Mouse (Mus musculus): Measurements from ENCODE around the gene Uba52.

Gene Uba52

DNA sequence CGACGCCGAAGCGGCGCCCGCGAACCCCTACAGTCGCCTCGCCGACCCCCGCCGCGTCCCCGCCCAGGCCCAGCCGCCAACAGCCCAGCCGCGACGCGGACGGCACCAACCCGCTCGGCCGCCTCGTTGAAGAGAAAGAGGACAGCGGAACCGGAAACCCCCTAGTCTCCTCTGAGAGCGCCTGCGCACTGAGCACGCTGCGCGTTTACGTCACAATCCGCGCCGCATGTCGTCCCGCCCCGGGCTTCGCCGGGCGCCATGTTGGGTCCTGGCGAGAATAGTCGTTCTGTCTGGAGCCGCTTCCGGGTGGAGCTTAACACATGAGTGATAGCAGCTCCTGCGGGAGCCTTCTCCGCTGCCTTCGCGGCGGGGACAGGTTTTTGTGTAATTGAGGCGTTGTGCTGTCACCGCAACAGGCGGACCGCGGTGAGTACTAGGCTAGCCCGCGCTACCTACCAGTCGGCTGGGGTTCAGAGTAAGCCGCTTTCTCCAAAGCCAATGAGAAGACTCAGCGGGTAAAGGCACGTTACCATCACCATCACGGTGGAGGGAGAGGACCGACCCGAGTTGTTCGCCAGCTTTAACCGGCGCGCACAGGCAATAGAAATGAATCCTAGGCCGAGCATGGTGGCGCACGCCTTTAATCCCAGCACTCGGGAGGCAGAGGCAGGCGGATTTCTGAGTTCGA is at the start of gene Uba52:
Gene Uba52, minus strand, starts transcription at position 574 of the 688 bp plus-strand sequence.
- in situ Hi-C loops (cut with MseI, MboI) = no loop called here

DNA sequence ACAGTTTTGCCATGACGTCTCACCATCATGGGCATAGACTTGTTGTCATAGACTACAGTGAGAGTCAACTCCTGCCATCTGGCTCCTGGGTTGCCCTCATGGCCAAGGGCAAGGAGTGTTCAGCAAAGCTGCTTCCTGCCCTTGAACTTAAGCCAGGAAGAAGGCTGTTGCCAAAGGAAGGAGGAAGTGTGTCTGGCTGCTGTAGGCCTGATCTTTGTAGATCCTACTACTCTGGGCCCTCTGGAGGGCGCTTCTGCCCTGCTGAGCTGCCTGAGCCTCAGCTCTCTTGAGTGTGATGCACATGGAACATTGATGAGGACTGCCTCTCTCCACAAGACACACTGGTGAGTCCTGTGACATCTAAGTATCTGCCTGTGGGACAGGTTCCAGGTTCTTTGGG is 49.5 kb upstream of the Uba52 start:
- in situ Hi-C loops (cut with MseI, MboI) = no loop called here

DNA sequence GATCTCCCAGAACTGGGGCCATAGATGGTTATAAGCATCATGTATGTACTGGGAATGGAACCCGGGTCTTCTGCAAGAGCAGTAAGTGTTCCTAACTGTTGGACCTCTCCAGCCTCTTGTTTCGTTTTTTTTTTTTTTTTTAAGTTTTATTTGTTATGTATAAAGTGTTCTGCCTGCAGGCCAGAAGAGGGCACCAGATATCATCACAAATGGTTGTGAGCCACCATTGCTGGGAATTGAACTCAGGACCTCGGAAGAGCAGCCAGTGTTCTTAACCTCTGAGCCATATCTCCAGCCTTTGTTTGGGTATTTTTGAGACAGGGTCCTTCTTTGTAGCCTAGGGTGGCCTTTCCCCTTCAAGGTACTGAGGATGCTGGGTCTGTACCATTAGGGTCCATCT is 48.4 kb upstream of the Uba52 start:
- in situ Hi-C loops (cut with MseI, MboI) = no loop called here

DNA sequence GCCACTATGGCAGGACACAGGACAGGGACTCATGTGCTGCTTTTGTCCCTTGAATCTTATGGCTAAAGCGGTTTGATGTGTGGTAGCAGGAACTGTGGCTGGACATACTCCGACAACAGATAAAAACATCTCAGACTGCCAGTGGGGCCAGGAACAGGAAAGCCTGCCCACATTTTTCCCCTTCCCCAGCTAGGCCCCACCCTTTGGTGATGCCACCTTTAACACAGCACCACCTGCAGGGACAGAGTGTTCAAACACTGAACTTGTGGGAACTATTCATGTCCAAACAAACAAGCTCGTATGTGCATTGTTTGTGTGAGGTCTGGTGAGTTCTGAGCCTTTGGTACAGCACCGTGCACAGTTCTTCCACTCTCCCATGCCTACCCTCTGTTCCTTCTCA is 47.7 kb upstream of the Uba52 start:
- in situ Hi-C loops (cut with MseI, MboI) = no loop called here

DNA sequence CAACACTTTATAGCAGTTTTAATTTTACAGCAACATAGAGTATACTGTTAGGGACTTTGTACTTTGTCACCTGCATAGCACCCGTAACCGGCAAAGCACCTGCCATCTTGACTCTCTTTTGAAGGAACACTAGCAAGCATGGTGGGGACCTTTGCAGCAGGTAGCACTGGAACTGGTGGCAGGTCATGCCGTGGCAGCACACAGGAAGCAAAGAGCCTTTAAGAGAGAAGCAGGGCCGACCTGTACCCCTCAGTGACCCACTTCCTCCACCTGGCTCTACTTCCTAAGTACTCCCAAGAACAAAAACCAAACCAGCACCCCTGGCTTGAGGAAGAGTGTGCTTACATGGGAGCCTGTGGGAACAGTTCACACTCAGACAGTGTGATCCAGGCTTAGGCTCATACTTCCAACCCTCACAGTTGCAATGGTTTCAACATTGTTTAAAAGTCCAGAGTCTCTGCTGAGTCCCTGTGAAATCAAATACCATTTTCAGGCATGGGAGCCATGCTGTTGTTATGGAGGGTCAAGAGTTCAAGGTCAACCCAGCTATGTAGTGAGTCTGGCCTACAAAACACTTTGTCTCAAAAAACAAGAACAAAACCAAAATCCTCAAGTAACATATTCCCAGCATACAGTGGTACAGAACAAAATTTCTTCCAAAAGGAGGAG is 44.6 kb upstream of the Uba52 start:
- in situ Hi-C loops (cut with MseI, MboI) = no loop called here

DNA sequence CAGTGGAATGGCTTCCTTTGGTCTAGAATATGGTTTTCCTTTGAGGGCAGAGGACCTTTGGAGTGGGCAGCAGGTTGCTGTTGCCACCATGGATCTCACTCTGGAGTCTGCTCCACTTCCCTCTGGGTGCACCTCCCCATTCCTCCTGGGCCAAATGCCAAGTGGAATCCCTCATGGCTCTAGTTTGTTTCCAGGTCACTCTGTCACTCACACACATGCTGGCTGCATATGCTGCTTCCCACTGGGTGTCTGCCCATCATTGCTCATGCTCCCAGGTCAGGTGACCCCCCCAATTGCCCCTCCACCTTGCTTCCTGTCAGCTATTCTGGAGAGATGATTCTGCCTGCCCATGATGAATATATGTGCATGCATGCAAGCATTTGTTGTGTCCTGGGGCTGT is 43.1 kb upstream of the Uba52 start:
- in situ Hi-C loops (cut with MseI, MboI) = no loop called here

DNA sequence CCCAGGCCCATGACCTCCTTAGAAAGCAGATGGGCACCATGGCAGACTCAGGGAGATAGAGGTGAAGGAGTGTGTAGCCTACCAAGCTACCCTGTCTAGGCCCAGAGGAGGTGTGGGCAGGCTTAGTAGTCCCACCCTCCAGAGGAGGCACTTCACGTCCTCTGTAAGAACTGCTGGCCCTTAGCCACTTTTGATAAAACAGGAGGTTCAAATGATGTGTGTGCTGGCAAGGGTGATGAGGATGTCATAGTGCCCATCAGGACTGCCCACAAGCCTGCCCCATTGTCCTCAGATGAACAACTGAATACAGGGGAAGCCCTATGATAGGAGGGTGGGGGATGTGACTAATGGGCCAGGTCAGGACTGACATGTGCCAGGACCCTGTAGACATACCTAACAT is 42.2 kb upstream of the Uba52 start:
- in situ Hi-C loops (cut with MseI, MboI) = no loop called here

DNA sequence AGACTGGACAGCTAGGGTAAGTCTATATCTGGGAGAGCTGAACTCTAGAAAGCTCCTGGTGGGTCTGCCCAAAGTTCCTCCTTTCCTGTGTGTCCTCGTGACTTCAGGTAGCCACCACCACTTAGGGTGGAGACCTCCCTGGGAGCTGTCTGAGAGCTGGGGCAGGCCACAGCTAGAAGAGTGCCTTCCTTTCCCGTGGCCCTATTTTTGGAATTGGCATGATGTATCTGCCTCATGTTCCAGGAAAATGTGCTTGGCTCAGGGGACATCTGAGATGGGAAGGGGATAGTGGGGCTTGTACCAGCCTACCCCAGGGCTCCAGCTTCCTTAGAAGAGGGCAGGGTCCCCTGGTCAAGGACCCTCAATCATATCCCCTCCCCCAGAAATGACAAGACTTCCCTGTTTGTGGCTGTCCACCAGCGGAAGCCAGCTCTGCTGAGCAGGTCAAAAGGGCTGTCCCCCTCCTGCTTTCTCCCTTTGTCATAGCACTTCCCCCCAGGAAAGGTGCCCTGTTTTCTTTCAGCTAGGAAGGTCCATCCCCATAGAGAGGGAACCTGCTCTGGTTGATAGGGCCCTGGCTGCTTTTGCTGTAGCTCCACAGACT is 41.1 kb upstream of the Uba52 start:
- in situ Hi-C loops (cut with MseI, MboI) = no loop called here

DNA sequence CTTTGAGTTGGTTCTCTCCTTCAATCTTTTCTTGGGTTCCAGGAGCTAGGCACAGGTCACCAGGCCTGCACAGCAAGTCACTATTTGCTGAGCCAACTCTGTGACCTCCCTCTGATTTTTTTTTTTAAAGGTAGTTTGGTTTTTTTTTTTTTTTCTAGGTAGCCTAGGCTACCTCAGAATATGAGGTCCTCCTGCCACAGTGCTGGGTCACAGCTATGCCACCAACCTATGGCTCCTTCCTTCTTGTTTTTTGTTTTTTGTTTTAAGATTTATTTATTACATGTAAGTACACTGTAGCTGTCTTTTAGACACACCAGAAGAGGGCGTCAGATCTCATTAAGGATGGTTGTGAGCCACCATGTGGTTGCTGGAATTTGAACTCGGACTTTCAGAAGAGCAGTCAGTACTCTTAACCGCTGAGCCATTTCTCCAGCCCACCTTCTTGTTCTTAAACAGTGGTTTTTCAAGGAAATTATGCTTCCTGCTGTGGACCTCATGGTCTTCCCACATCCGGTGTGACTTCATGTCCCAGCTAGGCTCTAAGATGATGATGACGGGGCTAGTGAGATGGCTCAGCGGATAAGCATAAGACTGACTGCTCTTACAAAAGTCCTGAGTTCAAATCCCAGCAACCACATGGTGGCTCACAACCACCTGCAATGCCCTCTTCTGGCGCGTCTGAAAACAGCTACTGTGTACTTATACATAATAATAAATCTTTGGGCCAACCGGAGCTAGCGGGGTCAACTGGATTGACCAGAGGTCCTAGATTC is 39.0 kb upstream of the Uba52 start:
- in situ Hi-C loops (cut with MseI, MboI) = loop anchor here in 1 of 2 experiments (5.0 kb wide), 1 partner anchor 38 kb away; no protein-coding TSS in a partner anchor

DNA sequence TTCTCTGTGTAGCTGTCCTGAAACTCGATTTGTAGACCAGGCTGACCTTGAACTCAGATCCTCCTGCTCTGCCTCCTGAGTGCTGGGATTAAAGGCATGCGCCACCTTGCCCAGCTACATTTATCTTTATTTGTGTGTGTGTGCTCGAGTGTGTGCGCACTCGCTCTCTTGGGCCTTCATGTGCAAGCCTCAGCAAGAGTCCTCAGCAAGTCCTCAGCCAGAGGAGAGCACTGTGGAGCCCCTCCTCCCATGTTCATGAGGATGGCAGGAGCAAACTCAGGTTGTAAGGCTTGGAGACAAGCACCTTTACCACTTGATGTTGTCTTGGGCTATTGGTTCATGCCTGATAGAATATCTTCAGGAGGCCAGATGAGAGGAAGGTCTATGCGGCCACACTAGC is 37.2 kb upstream of the Uba52 start:
- in situ Hi-C loops (cut with MseI, MboI) = loop anchor here in 1 of 2 experiments (5.0 kb wide), 1 partner anchor 40 kb away; no protein-coding TSS in a partner anchor

DNA sequence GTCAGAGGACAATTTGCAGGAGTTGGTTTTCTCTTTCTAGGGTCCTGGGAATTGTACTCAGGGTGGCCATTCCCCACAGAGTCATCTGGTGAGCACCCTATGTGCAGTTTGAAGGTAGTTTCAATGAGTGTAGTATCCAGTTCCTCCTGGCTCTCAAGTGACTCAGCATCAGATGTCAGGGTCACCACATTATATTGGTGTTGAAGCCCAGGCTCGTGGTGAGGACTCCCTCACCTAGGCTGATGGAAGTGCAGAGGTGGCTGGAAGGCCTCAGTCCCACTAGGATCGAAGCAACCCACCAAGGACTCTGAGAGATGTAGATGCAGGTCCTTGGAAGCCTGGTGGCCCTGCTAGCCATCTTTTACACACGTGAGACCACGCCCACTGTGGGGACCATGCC is 35.8 kb upstream of the Uba52 start:
- in situ Hi-C loops (cut with MseI, MboI) = loop anchor here in 1 of 2 experiments (5.0 kb wide), 1 partner anchor 41 kb away; no protein-coding TSS in a partner anchor

DNA sequence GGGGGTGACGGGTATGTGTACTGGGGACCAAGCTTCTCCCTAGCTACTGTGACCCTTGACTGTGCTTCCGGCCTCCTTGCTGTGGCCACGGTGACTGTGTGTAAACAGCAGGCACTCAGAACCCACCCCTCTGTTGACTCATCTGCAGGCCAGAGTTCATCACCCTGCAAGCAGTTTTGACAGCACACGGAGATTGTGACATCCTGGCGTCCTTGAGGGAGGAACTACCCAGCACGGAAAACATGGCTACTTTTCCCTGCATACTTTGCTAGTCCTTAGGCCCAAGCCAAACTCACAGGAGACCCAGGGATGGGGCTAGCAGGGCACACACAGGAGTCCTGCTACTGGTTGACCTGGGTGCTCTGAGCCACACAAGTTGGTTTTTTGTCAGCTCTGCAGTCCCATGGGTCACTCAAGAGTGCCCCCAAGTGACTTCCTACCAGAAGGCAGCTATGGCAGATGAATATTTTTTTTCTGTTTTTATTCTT is 33.6 kb upstream of the Uba52 start:
- in situ Hi-C loops (cut with MseI, MboI) = no loop called here

DNA sequence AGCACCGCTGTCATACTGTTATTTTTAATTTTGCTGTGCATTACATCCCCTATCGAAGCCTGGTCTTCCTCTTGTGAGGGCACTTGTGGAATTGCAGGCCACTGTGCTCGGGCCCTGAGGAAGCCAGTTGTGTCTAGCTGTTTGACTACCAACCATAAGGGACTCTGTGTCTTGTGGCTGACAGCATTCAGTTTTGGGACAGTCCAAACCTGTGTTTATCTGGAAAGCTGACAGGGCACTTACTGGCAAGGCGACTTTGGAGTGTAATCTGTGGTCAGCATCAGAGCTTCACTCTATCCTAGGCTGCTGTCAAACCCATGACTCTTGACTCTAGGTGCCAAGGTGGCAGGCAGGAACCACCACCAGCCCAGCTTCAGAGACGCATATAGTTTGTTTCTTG is 30.5 kb upstream of the Uba52 start:
- in situ Hi-C loops (cut with MseI, MboI) = no loop called here

DNA sequence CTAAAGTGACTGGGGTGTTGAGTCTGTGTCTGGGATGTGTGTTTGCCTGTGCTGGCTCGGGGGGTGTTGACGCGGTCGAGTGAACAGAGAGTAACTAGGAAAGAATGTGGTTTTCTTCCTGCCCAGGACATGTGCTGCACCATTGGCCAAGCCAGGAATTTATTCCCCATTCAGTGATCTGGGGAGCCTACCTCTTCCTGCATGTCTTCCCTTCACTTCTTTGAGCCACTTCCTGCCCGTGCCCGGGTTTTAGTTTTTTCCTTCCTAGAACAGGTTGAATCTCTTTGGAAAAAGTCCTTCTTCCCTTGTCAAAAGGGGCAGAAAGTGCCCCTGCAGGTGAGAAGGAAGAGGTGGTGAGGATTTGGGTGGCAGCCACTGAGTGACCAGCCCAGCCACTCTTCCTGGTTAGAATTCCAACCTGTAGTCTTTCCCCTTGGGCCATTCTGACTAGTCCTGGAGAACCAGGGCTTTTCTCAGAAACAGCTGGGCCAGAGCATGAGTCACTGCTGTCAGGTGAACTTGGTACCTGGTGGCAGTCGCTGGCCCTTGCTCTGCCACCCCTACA is 30.0 kb upstream of the Uba52 start:
- in situ Hi-C loops (cut with MseI, MboI) = no loop called here

DNA sequence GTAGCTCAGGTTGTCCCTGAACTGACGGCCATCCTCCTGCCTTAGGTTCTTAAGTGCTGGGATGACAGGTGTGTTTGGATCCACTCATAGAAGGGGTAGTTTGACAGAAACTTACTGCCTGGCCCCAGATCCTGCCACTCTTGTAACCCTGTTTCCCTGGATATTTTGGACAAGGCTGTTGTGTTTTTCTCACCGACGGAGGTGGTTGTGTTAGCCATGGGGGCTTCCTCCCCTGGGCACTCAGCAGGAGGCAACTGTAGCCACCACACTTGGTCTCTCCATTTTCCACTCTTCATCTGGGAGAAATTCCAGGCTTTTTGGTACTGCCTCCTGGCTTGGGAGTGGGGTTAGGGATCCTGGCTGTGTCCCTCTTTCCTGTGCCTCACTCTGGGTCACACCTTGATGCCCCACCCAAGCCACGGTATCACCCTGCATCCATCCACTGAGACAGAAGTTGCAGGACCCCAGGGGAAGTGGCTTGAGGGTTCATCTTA is 29.5 kb upstream of the Uba52 start:
- in situ Hi-C loops (cut with MseI, MboI) = no loop called here

DNA sequence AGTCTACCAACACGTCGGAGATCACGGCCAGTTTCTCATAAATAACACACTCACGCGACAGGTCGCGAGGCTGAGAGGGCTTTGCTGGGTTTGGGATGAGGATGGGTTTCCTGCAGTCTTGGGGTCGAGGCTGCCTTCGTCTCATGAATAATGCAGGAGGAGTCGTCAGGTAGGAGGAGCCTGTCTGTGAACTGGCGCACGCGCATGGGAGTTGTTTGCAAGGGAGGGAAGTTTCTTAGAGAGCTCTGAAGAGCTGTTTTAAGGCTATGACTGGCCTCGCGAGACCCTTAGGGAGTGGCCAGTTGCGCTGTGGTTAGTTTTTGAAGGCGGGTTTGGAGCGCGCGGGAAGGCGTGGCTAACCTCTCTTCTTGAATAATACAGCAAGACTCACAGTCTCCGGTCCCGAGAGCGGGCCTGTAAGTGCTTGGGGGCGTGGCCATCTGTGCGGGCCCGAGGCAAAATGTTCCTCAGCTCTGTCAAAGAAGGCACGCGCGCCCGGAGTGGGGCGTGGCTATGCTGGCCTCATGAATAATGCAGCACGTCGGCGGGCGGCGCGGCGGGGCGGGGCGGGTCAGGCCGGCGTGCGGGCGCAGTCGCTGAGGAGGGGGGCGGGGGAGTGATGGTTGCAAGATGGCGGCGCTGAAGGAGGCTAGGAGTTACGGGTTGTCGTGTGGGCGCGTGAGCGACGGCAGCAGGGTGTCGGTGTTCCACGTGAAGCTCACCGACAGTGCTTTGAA is 28.6 kb upstream of the Uba52 start, which contains the start of gene Ell:
Gene Ell, plus strand, starts transcription at position 381 of the 737 bp plus-strand sequence.
- in situ Hi-C loops (cut with MseI, MboI) = no loop called here

DNA sequence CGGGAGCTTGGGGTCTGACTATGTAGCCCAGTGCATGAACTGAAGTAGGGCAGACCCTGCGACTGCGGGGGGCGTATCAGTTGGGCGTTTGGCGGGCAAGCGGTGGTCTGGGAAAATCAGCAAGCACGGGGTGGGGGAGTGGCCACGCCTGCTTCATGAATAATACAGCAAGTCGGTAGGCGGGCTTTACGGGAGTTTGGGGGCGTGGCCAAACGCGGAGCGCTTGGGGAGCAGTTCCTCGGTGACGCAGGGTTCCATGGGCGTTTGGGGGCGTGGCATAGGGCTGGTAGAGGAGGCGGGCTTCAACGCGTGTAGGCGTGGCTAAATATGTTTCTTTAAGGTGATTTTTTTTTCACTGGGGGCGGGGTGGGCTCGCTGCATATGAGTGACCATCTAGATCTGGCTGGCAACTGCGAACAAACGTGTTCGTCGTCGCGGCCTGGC is 28.1 kb upstream of the Uba52 start:
- in situ Hi-C loops (cut with MseI, MboI) = no loop called here

DNA sequence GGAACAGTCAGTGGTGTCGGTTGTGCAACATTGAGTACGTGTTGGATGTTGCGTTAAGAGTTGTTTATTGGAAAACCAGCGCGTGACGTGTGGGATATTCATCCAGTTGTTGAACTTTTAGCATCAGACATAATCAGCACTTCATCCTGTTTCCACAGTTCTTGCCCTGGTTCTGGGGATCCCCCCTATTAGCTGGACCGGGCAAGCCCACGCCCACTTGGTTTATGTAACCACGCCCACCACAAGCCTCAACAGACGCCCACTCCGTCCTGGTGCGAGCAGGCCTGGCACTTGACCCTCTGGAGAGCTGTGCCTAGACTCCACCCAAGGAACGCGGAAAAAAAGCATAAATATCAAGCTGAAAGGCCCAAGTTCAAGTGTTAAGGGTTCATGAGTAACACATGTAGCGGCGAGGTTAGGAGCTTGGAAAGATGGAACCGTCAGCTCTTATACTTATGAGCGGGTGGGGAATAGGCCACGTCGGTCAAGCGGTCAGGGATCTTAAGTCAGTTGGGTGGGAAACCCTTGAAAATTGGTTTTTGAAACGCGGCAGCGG is 27.5 kb upstream of the Uba52 start:
- in situ Hi-C loops (cut with MseI, MboI) = no loop called here

DNA sequence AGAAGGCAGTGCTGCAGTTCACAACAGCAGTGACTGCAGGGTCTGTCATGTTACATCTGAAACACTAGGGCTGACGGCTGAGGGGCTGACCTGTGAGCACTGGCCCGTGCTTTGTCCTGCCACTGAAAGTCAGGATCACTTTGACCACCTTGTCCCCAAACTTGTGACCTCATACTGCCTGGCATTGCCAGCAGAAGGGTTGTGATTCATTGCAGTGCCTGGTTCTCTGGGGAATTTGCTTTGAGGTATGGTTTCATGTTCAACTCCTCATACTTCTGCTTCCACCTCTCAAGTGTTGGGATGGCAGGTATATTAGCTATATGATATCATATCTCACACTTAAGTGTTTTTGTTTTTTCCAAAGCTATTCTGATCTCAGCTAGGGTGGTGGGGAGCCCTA is 25.1 kb upstream of the Uba52 start:
- in situ Hi-C loops (cut with MseI, MboI) = no loop called here

DNA sequence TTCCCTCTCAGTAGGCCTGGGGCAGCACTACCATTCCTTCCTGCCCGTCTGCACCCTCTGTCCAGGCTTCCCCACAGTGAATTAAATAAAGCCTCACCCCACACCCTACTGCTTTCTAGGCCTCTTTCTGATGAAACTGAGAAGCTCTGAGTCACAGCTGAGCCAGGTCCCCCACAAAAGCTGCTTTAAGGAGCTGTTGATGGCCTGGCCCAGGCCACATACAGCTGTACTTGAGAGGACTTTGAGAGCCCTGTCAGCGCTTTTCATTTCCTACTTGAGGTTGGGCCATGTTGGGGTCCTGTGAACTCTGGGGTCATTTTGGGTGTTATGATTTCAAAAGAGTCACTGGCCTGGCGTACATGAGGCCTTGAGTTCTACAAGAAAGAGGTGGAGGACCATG is 24.6 kb upstream of the Uba52 start:
- in situ Hi-C loops (cut with MseI, MboI) = no loop called here
